ENCODE assay signal across 20 mouse cellular contexts in the genomic region with DNA sequence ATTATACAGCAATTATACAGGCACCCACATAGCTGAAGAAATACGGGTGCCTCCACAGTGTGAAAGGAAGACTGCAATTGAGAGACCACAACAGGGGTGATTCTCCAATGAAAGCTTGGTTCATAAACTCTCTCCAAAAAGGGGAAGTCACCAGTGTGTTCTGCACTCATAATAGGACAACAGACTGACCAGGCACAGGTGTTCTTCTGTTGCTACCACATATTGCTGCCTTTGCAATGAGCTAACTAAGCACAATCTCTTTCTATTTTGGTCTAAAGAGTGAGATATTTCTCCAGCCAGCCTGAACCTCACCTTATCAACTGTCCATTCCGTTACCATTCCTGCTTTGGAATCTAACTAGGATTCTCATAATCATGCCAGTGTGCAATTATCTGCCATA.
DNase-seq lines count a peak whose midpoint lies in the region; ATAC-seq and TF ChIP-seq lines count a peak whose summit lies in the region.
"Had no signal": no experiment of that assay in that cellular context is flagged by ENCODE, and none has a peak within 500 bp of the region (broad histone marks: within the 10 kb centered on the region; RNA-seq: fewer than 3 reads in every experiment).

No protein-coding gene starts in this region.

- no peaks in the 10 kb centered on the region for H3K36me3 ChIP-seq in CH12.LX (replicated peaks in 1 of 2; ENCODE audit: control insufficient read depth in 1 of 2, insufficient read depth in 1 of 2, low read length in 1 of 2)
- no peaks in the 10 kb centered on the region for H3K36me3 ChIP-seq in stomach, postnatal 0 days (ENCODE audit: control insufficient read depth, insufficient read depth, low read length)
- H3K36me3 ChIP-seq: G1E had no signal

- no peaks in the 10 kb centered on the region for H3K9me3 ChIP-seq in CH12.LX (replicated peaks; ENCODE audit: low read length)
- H3K9me3 ChIP-seq in stomach, postnatal 0 days (ENCODE audit: control insufficient read depth, low read length) = no peaks in the 10 kb centered on the region
- H3K9me3 ChIP-seq: G1E had no signal

- H3K9ac ChIP-seq in CH12.LX (ENCODE audit: insufficient read depth, low read depth) = no peak overlapping the region
- no peak overlapping the region for H3K9ac ChIP-seq in stomach, postnatal 0 days (ENCODE audit: low read length)

- TF ChIP-seq EP300 in CH12.LX (IDR thresholded peaks at IDR 0.05; ENCODE audit: low read length) = peak; percentile 53
- no peak for TF ChIP-seq EP300 in stomach, postnatal 0 days (optimal IDR thresholded peaks at IDR 0.05)

- TF ChIP-seq POLR2A in CH12.LX (IDR thresholded peaks at IDR 0.05; ENCODE audit: low read depth, low read length) = no peak

- H3K4me2 ChIP-seq in CH12.LX (ENCODE audit: insufficient read depth, low read depth, poor library complexity, severe bottlenecking) = peak overlapping the region; percentile 2; the same call in 1 of the 2 replicates
- no peak overlapping the region for H3K4me2 ChIP-seq in stomach, postnatal 0 days (replicated peaks; ENCODE audit: low read depth)

- no peak for ATAC-seq in erythroblast, adult 5-6 weeks (replicated peaks; ENCODE audit: low FRiP score, poor library complexity, severe bottlenecking)
- no peak for ATAC-seq in stomach, postnatal 0 days (ENCODE audit: low FRiP score, low TSS enrichment)
- ATAC-seq: activated CD4-positive, CD25-positive, alpha-beta regulatory T cell, adult 4 months; CD4-positive, CD25-positive, alpha-beta regulatory T cell, adult 4 months; Patski had no signal

- 70% methylated on average over 2 of the region's 2 CpGs for WGBS in stomach, postnatal 0 days

- no peak overlapping the region for H3K4me3 ChIP-seq in CH12.LX (replicated peaks in 1 of 3; ENCODE audit: low read depth in 2 of 3, low read length in 2 of 3, poor library complexity in 1 of 3)
- H3K4me3 ChIP-seq in stomach, postnatal 0 days (ENCODE audit: low read depth, low read length) = no peak overlapping the region

- dilution Hi-C loops in CH12.LX (cut with MboI; ENCODE audit: extremely low pct_ligation_motif_present, extremely low pct_unique_long_range_greater_than_20kb, low sequenced_read_pairs) = no loop called here

- peak; percentile 89 for DNase-seq in A20 (ENCODE audit: low read depth, low spot score)
- peak; percentile 56 for DNase-seq in CH12.LX (ENCODE audit: extremely low read depth)
- no peak for DNase-seq in stomach, postnatal 0 days (ENCODE audit: low spot score)
- DNase-seq: adrenal gland, adult 2 months; adrenal gland, adult 8-10 months; adrenal gland, postnatal 10 days; adrenal gland, postnatal 14 days; adrenal gland, postnatal 25 days; adrenal gland, postnatal 36 days; B cell, adult 2 months; cerebellum, adult 11 months; cerebellum, adult 11-12 months; cerebellum, adult 18-20 months; cerebellum, adult 2 months; cerebellum, adult 8-10 months had no signal

- H3K4me1 ChIP-seq in CH12.LX (ENCODE audit: control insufficient read depth in 1 of 2, insufficient read depth in 2 of 2) = peaks cover 0 to 15% of the 10 kb centered on the region in 2 experiments; a peak in 2 of 4 replicates
- H3K4me1 ChIP-seq in stomach, postnatal 0 days (replicated peaks; ENCODE audit: control insufficient read depth, insufficient read depth) = no peaks in the 10 kb centered on the region

- TF ChIP-seq RAD21 in CH12.LX (IDR thresholded peaks at IDR 0.05; ENCODE audit: low read depth, low read length) = no peak

- no peak for TF ChIP-seq CTCF in CH12.LX (conservative IDR thresholded peaks at IDR 0.05 in 1 of 2, IDR thresholded peaks at IDR 0.05 in 1 of 2; ENCODE audit: low read depth in 2 of 2, low read length in 2 of 2)
- no peak for TF ChIP-seq CTCF in stomach, postnatal 0 days (IDR thresholded peaks at IDR 0.05; ENCODE audit: low read depth)

- H3K27ac ChIP-seq in CH12.LX (ENCODE audit: insufficient read depth, low read depth) = no peak overlapping the region
- H3K27ac ChIP-seq in stomach, postnatal 0 days (replicated peaks) = no peak overlapping the region

- no peaks in the 10 kb centered on the region for H3K27me3 ChIP-seq in CH12.LX (replicated peaks)
- no peaks in the 10 kb centered on the region for H3K27me3 ChIP-seq in stomach, postnatal 0 days (ENCODE audit: control insufficient read depth, insufficient read depth, low read length)

- H3K79me2 ChIP-seq in CH12.LX (replicated peaks; ENCODE audit: control insufficient read depth, extremely low read depth, insufficient read depth, poor library complexity, severe bottlenecking) = no peaks in the 10 kb centered on the region

- in situ Hi-C loops in CH12.LX (cut with MboI; ENCODE audit: low pct_ligation_motif_present, low pct_unique_long_range_greater_than_20kb, low sequenced_read_pairs) = no loop called here

TF ChIP-seq in CH12.LX, 34 proteins besides CTCF, POLR2A, EP300 and RAD21:
- TF ChIP-seq IRF4 (IDR thresholded peaks at IDR 0.05; ENCODE audit: low read depth, low read length) = peak; percentile 7; the same call in 1 of the 2 replicates
- TF ChIP-seq USF1 (IDR thresholded peaks at IDR 0.05; ENCODE audit: low read depth, low read length) = no peak
- peak; percentile 30; the same call in 1 of the 2 replicates for TF ChIP-seq TCF12 (IDR thresholded peaks at IDR 0.05; ENCODE audit: low read depth, low read length)
